Mouse (Mus musculus) MEL (cell line): ENCODE data around the gene Synpo2. TPM values are rescaled to one million over a fixed set of nuclear protein-coding genes. Genes with fewer than 3 reads are reported as not detected.

ENCODE experiments used
- DNase-seq: peaks from one replicate; pipeline ENCODE4 v3.0.0; 2011; ENCODE audit warnings: low read depth, low spot score
- H3K27ac ChIP-seq: 2 replicates; pipeline ENCODE4 v1.5.1; 2012; ENCODE audit warnings: low read depth, mild to moderate bottlenecking, control low read depth, low read length, moderate library complexity; ENCODE audit not compliant: control insufficient read depth
- H3K27me3 ChIP-seq, 2 experiments: fragments of 150-350 bp in 1 of 2; sonication (generic) in 1 of 2; 2 replicates each; pipeline ENCODE4 v1.6.1; 2012; ENCODE audit warnings: low read length in 2 of 2, mild to moderate bottlenecking in 2 of 2, improper control_type of control experiment in 1 of 2, moderate library complexity in 1 of 2; ENCODE audit not compliant: insufficient read depth in 2 of 2, control insufficient read depth in 1 of 2
- H3K36me3 ChIP-seq, 2 experiments: 2 replicates each; pipeline ENCODE4 v1.6.1; 2012 to 2014; ENCODE audit warnings: low read length in 2 of 2, improper control_type of control experiment in 1 of 2, inconsistent platforms in 1 of 2, mild to moderate bottlenecking in 1 of 2; ENCODE audit not compliant: insufficient read depth in 2 of 2, control insufficient read depth in 1 of 2
- H3K4me1 ChIP-seq, 2 experiments: fragments of 150-350 bp in 1 of 2; sonication (generic) in 1 of 2; 2 replicates each; pipeline ENCODE4 v1.6.1; 2012; ENCODE audit warnings: low read length in 2 of 2, improper control_type of control experiment in 1 of 2, mild to moderate bottlenecking in 1 of 2; ENCODE audit not compliant: insufficient read depth in 2 of 2, control insufficient read depth in 1 of 2
- H3K4me3 ChIP-seq, 2 experiments: fragments of 150-350 bp in 1 of 2; sonication (generic) in 1 of 2; 2 replicates each; pipeline ENCODE4 v1.5.1; 2012; ENCODE audit warnings: low read depth in 2 of 2, low read length in 2 of 2, mild to moderate bottlenecking in 2 of 2, moderate library complexity in 2 of 2, control low read depth in 1 of 2, improper control_type of control experiment in 1 of 2; ENCODE audit not compliant: control insufficient read depth in 1 of 2, insufficient read depth in 1 of 2
- H3K79me2 ChIP-seq: 2 replicates; pipeline ENCODE4 v1.6.1; 2012; ENCODE audit warnings: mild to moderate bottlenecking, low read length, moderate library complexity; ENCODE audit not compliant: control insufficient read depth, poor library complexity, insufficient read depth
- H3K9ac ChIP-seq: 2 replicates; pipeline ENCODE4 v1.6.1; 2012; ENCODE audit warnings: low read depth, mild to moderate bottlenecking, control low read depth, low read length, moderate library complexity; ENCODE audit not compliant: control insufficient read depth, poor library complexity, severe bottlenecking
- H3K9me3 ChIP-seq: fragments of 150-350 bp; sonication (generic); replicated peaks from 2 replicates; pipeline ENCODE4 v1.6.1; 2012; ENCODE audit warnings: mild to moderate bottlenecking, low read length, improper control_type of control experiment, moderate library complexity; ENCODE audit not compliant: insufficient read depth
- CTCF ChIP-seq, 3 experiments: IDR thresholded peaks in 2 of 3; conservative IDR thresholded peaks in 1 of 3; 2 replicates each; pipeline ENCODE4 v1.5.1; 2011 to 2012; ENCODE audit warnings: low read length in 3 of 3, low read depth in 2 of 3, mild to moderate bottlenecking in 2 of 3, improper control_type of control experiment in 1 of 3, inconsistent platforms in 1 of 3, mixed read lengths in 1 of 3, moderate library complexity in 1 of 3; ENCODE audit not compliant: control insufficient read depth in 1 of 3, insufficient read depth in 1 of 3, poor library complexity in 1 of 3, severe bottlenecking in 1 of 3
- EP300 ChIP-seq, 2 experiments: IDR thresholded peaks; 2 replicates each; pipeline ENCODE4 v1.6.1; 2011; ENCODE audit warnings: improper control_type of control experiment in 2 of 2, low read length in 2 of 2, low read depth in 1 of 2, mild to moderate bottlenecking in 1 of 2
- ETS1 ChIP-seq: IDR thresholded peaks from 2 replicates; pipeline ENCODE4 v1.6.1; 2012; ENCODE audit warnings: low read depth, mild to moderate bottlenecking, inconsistent platforms, low read length, improper control_type of control experiment, moderate library complexity
- HCFC1 ChIP-seq: IDR thresholded peaks from 2 replicates; pipeline ENCODE4 v1.6.1; 2012; ENCODE audit warnings: low read depth, mild to moderate bottlenecking, inconsistent platforms, low read length, improper control_type of control experiment, moderate library complexity
- JUND ChIP-seq: IDR thresholded peaks from 2 replicates; pipeline ENCODE4 v1.6.1; 2011; ENCODE audit warnings: low read depth, mild to moderate bottlenecking, improper control_type of control experiment, low read length
- MAX ChIP-seq: IDR thresholded peaks from 2 replicates; pipeline ENCODE4 v1.6.1; 2011; ENCODE audit warnings: low read length, improper control_type of control experiment
- MYC ChIP-seq: IDR thresholded peaks from 2 replicates; pipeline ENCODE4 v1.6.1; 2011; ENCODE audit warnings: low read depth, mild to moderate bottlenecking, low read length, improper control_type of control experiment, moderate library complexity
- NELFE ChIP-seq: IDR thresholded peaks from 2 replicates; pipeline ENCODE4 v1.6.1; 2011; ENCODE audit warnings: low read depth, low read length, improper control_type of control experiment
- NRF1 ChIP-seq: IDR thresholded peaks from 2 replicates; pipeline ENCODE4 v1.6.1; 2014; ENCODE audit warnings: low read depth, mild to moderate bottlenecking, inconsistent platforms, low read length, improper control_type of control experiment, moderate library complexity; ENCODE audit not compliant: poor library complexity, insufficient read depth, severe bottlenecking
- RAD21 ChIP-seq: IDR thresholded peaks from 2 replicates; pipeline ENCODE4 v1.6.1; 2011; ENCODE audit warnings: mild to moderate bottlenecking, low read depth, low read length, improper control_type of control experiment
- RCOR1 ChIP-seq: IDR thresholded peaks from 2 replicates; pipeline ENCODE4 v1.6.1; 2012; ENCODE audit warnings: low read depth, mild to moderate bottlenecking, inconsistent platforms, low read length, improper control_type of control experiment
- SIN3A ChIP-seq: IDR thresholded peaks from 2 replicates; pipeline ENCODE4 v1.6.1; 2012; ENCODE audit warnings: low read length, improper control_type of control experiment, inconsistent platforms
- SMC3 ChIP-seq: IDR thresholded peaks from 2 replicates; pipeline ENCODE4 v1.6.1; 2011; ENCODE audit warnings: low read depth, low read length, improper control_type of control experiment
- USF1 ChIP-seq: IDR thresholded peaks from 2 replicates; pipeline ENCODE4 v1.6.1; 2014; ENCODE audit warnings: low read depth, mild to moderate bottlenecking, inconsistent platforms, low read length, improper control_type of control experiment, moderate library complexity
- USF2 ChIP-seq, 2 experiments: IDR thresholded peaks; 2 replicates each; pipeline ENCODE4 v1.6.1; 2011 to 2012; ENCODE audit warnings: improper control_type of control experiment in 2 of 2, low read length in 2 of 2, borderline replicate concordance in 1 of 2, inconsistent platforms in 1 of 2, low read depth in 1 of 2, mild to moderate bottlenecking in 1 of 2; ENCODE audit not compliant: insufficient read depth in 1 of 2
- ZC3H11A ChIP-seq: IDR thresholded peaks from 2 replicates; pipeline ENCODE4 v1.6.1; 2012; ENCODE audit warnings: low read depth, mild to moderate bottlenecking, inconsistent platforms, low read length, improper control_type of control experiment
- ZMIZ1 ChIP-seq: IDR thresholded peaks from 2 replicates; pipeline ENCODE4 v1.6.1; 2012; ENCODE audit warnings: low read depth, mild to moderate bottlenecking, inconsistent platforms, low read length, improper control_type of control experiment, moderate library complexity
- polyA plus RNA-seq, 2 experiments: library from polyadenylated mRNA; stranded (reverse) in 1 of 2; unstranded in 1 of 2; fragments of >175 nt in 1 of 2; fragments of >200 nt in 1 of 2; gene quantifications; 2 replicates each; pipeline versions ENCODE4 v1.2.1 to v1.2.4; 2012; ENCODE audit warnings: low replicate concordance in 2 of 2, low read depth in 1 of 2; ENCODE audit not compliant: insufficient read length in 2 of 2, insufficient read depth in 1 of 2, missing spikeins in 1 of 2
- total RNA-seq: library from RNA; depleted of rRNA; stranded (reverse); fragments of 300-350 nt; gene quantifications from 2 replicates; pipeline ENCODE4 v1.2.3, GENCODE M21; 2012

Gene Synpo2
- total and polyA plus RNA-seq, 3 experiments: 0.04 TPM; not detected in 2

DNA sequence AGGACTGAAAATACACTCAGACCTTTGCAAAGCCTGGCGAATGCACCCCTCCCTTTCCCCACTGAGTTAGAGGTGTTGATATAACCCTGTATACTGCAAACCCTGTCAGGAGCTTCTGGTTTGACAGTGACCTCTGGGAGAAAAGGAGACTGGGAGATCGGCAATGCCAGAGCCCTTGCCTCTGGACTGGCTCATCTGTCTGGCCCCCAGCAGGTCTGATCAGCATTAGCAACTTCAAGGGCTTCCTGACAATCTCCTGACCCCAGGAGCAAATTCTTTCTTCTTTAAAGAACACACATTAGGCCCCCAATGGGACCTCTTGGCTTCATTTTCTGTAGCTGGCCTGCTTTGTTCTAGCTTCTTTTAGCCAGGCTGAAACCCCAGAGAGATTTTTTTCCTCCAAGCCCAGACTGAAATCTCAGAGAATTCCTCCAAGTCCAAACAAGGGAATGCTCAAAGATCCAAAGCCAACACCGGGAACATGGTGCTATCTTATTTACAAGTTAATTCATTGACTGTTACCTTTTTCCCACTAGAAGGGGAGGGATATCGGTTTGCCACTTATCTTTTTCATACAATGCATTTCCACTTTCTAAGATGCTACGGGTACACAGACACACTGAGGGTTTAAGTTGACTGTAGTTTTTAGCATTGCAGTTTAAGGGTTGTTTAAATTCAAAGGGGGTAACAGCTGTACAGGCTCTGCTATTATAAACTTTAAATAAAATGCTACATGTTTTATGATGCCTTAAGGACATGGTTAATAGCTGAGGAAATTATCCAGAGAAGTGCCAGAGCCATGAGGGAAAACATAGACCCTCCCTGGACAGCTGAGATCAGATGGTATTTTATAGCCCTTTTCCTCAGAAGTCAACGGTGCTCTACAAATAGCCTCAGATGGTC is 73.4 kb downstream of the Synpo2 start:
- TF ChIP-seq JUND: no peak
- TF ChIP-seq EP300 (IDR thresholded peaks at IDR 0.05; ENCODE audit: low read depth in 1 of 2, low read length in 2 of 2): no peak
- no peak for TF ChIP-seq ETS1
- no peak for TF ChIP-seq USF2 (IDR thresholded peaks at IDR 0.05; ENCODE audit: borderline replicate concordance in 1 of 2, insufficient read depth in 1 of 2, low read depth in 1 of 2, low read length in 2 of 2)
- no peak for TF ChIP-seq ZMIZ1
- TF ChIP-seq HCFC1: no peak
- TF ChIP-seq SIN3A: no peak
- TF ChIP-seq NRF1: no peak
- no peak for TF ChIP-seq USF1
- no peak for TF ChIP-seq MAX
- Histone ChIP-seq H3K79me2 (no peaks in the 10 kb centered on the region), H3K27ac (no peak overlapping the region), H3K9ac (no peak overlapping the region), H3K27me3 (peaks cover 0 to 3% of the 10 kb centered on the region in 2 experiments), H3K9me3 (no peaks in the 10 kb centered on the region), H3K36me3 (no peaks in the 10 kb centered on the region), H3K4me3 (no peak overlapping the region), H3K4me1 (no peaks in the 10 kb centered on the region)
- DNase-seq: no peak

DNA sequence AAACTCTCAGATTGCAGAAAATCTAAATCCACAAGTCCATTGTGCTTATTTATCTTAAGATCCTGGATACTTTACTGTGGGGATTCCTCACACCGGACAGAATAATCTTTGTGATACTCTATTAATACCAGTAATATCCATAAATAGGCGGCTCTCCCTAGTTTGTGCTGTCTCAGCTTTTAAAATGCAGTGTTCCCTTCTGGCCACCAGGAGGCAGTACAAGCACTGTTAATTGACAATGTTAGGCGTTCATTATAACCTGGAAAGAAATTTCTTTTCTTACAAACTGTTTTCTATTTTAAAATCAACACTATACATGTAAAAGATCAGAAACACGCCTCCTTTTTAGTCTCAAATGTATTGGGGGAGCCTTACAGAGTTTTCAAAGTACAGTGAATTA is 75.2 kb downstream of the Synpo2 start:
- Histone ChIP-seq H3K27ac (no peak overlapping the region), H3K9ac (no peak overlapping the region), H3K79me2 (no peaks in the 10 kb centered on the region), H3K27me3 (peaks cover 0 to 3% of the 10 kb centered on the region in 2 experiments), H3K4me1 (no peaks in the 10 kb centered on the region)
- TF ChIP-seq CTCF (IDR thresholded peaks at IDR 0.05 in 2 of 3, conservative IDR thresholded peaks at IDR 0.05 in 1 of 3; ENCODE audit: control insufficient read depth in 1 of 3, insufficient read depth in 1 of 3, low read depth in 2 of 3, low read length in 3 of 3, poor library complexity in 1 of 3, severe bottlenecking in 1 of 3) (peak; percentile 32 to 63 (median 58); a peak in 5 of 6 replicates), RAD21 (peak; percentile 69), SIN3A (no peak), RCOR1 (no peak), USF1 (no peak), MAX (no peak), NELFE (no peak), SMC3 (peak; percentile 80), ZC3H11A (peak; percentile 73), MYC (no peak)
- TF ChIP-seq, all 39 proteins: peak for 4
- Histone ChIP-seq H3K9me3 (no peaks in the 10 kb centered on the region), H3K36me3 (no peaks in the 10 kb centered on the region), H3K4me3 (no peak overlapping the region)
- peak; percentile 68 for DNase-seq
